Mouse (Mus musculus) neural tube, embryonic 13.5 days (tissue): ENCODE results near the gene Pfn1. TPM values are rescaled to one million over a fixed set of nuclear protein-coding genes. Genes with fewer than 3 reads are reported as not detected.

ENCODE experiments used
- polyA plus RNA-seq: library from polyadenylated mRNA; unstranded; fragments of >200 nt; fragmentation: Nextera tagmentation; extraction: Ambion mirVana; gene quantifications from 2 replicates; pipeline ENCODE4 v1.2.1, GENCODE M21; 2015

Gene Pfn1
- polyA plus RNA-seq, 1 experiment from 2014 or later, result 970 TPM

Other genes with a start within 250 kb of the Pfn1 start
- gene Pelp1, start 244.6 kb downstream of the Pfn1 start, polyA plus RNA-seq, result 31.9 and 32.6 TPM in 2 replicates
- 43.8 and 46.6 TPM in 2 replicates for gene Arrb2, start 222.0 kb downstream of the Pfn1 start, polyA plus RNA-seq
- gene Med11, start 202.7 kb downstream of the Pfn1 start, polyA plus RNA-seq, result 45.3 and 46.0 TPM in 2 replicates
- 1.2 and 1.5 TPM in 2 replicates for gene Zmynd15, start 195.2 kb downstream of the Pfn1 start, polyA plus RNA-seq
- 7.2 and 8.9 TPM in 2 replicates for gene Cxcl16, start 194.7 kb downstream of the Pfn1 start, polyA plus RNA-seq
- 0.52 and 1.8 TPM in 2 replicates for gene Tm4sf5, start 149.4 kb downstream of the Pfn1 start, polyA plus RNA-seq
- gene Vmo1, start 140.0 kb downstream of the Pfn1 start, polyA plus RNA-seq, result 0.31 TPM in 1 of 2 replicates, not detected in the other
- gene Gltpd2, start 135.4 kb downstream of the Pfn1 start, polyA plus RNA-seq, result 0.42 and 0.52 TPM in 2 replicates
- gene Psmb6, start 129.3 kb downstream of the Pfn1 start, polyA plus RNA-seq, result 814 and 884 TPM in 2 replicates
- gene Gm40193, start 121.7 kb downstream of the Pfn1 start, polyA plus RNA-seq, result not detected in 2 replicates
- gene Pld2, start 114.6 kb downstream of the Pfn1 start, polyA plus RNA-seq, result 7.4 and 8.8 TPM in 2 replicates
- 18.0 TPM in 2 replicates for gene Mink1, start 91.8 kb downstream of the Pfn1 start, polyA plus RNA-seq
- gene 4930544D05Rik, start 38.8 kb downstream of the Pfn1 start, polyA plus RNA-seq, result not detected in 2 replicates
- gene Chrne, start 35.4 kb downstream of the Pfn1 start, polyA plus RNA-seq, result 0.38 TPM in 1 of 2 replicates, not detected in the other
- gene Gp1ba, start 15.5 kb downstream of the Pfn1 start, polyA plus RNA-seq, result 0.14 and 0.45 TPM in 2 replicates
- 101 and 106 TPM in 2 replicates for gene Rnf167, start 7.4 kb downstream of the Pfn1 start, polyA plus RNA-seq
- gene Slc25a11, start 7.2 kb downstream of the Pfn1 start, polyA plus RNA-seq, result 150 and 153 TPM in 2 replicates
- 9.4 and 14.9 TPM in 2 replicates for gene Eno3, start 2.6 kb upstream of the Pfn1 start, polyA plus RNA-seq
- gene Spag7, start 14.8 kb upstream of the Pfn1 start, polyA plus RNA-seq, result 169 and 172 TPM in 2 replicates
- 16.9 and 19.5 TPM in 2 replicates for gene Camta2, start 33.5 kb upstream of the Pfn1 start, polyA plus RNA-seq
- gene Inca1, start 45.5 kb upstream of the Pfn1 start, polyA plus RNA-seq, result 0.75 and 1.1 TPM in 2 replicates
- 1.5 TPM in 2 replicates for gene Kif1c, start 45.9 kb upstream of the Pfn1 start, polyA plus RNA-seq
- 14.7 and 15.6 TPM in 2 replicates for gene Zfp3, start 109.6 kb upstream of the Pfn1 start, polyA plus RNA-seq
- gene Scimp, start 157.9 kb upstream of the Pfn1 start, polyA plus RNA-seq, result not detected in 2 replicates
- 80.3 and 86.9 TPM in 2 replicates for gene Rabep1, start 190.1 kb upstream of the Pfn1 start, polyA plus RNA-seq